ENCODE assay signal across 14 mouse cellular contexts in the genomic region with DNA sequence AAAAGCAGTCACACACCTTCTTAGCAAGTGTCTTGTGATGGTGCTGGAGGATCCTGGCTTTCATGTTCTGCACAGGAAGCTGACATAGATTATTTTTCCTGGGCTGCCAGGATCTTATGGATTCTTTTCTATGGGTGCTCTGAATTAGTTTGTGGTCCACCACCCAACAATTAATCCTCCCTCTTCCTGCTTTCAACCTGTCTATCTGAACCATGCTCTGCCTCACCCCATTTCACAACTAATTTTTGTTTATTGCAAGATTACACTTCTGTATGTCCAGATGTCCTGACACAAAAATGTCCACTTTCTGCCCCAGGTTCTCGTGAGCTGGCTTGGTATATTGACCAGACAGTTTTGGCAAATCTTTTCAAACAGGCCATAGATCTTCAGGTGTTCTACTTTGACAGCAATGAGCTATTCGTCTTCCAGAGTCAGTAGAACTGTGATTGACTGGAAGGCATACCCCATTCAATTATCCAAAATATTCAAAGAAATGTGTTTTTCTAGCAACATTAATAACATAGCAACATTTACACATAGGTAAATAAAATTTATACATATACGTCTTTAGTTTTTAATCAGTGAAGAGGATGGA. TPM values are rescaled to one million over a fixed set of nuclear protein-coding genes. Genes with fewer than 3 reads are reported as not detected.
"Had no signal": no experiment of that assay in that cellular context is flagged by ENCODE, and none has a peak within 500 bp of the region (broad histone marks: within the 10 kb centered on the region; RNA-seq: fewer than 3 reads in every experiment).

No protein-coding gene starts in this region.

- H3K9ac ChIP-seq: intestine, embryonic 15.5 days; kidney, embryonic 15.5 days; liver, embryonic 13.5 days; liver, postnatal 0 days; midbrain, embryonic 15.5 days had no signal

- H3K4me3 ChIP-seq: intestine, embryonic 15.5 days; kidney, embryonic 15.5 days; left cerebral cortex, adult 2 months; liver, embryonic 13.5 days; midbrain, embryonic 10.5 days; midbrain, embryonic 15.5 days had no signal

- ATAC-seq: intestine, embryonic 15.5 days; liver, postnatal 0 days; midbrain, embryonic 15.5 days had no signal

- H3K36me3 ChIP-seq: intestine, embryonic 15.5 days; kidney, embryonic 15.5 days; liver, embryonic 13.5 days; midbrain, embryonic 10.5 days had no signal

- H3K4me1 ChIP-seq: intestine, embryonic 15.5 days; kidney, embryonic 15.5 days; liver, embryonic 13.5 days; midbrain, embryonic 10.5 days; midbrain, embryonic 15.5 days had no signal

- H3K27me3 ChIP-seq: intestine, embryonic 15.5 days; kidney, embryonic 15.5 days; liver, embryonic 13.5 days; midbrain, embryonic 15.5 days had no signal

- H3K9me3 ChIP-seq: intestine, embryonic 15.5 days had no signal

- H3K27ac ChIP-seq: intestine, embryonic 15.5 days; kidney, embryonic 15.5 days; left cerebral cortex, adult 2 months; liver, embryonic 13.5 days; midbrain, embryonic 10.5 days; midbrain, embryonic 15.5 days had no signal

- DNase-seq: kidney, adult 18-20 months; kidney, postnatal 14 days; liver; liver, embryonic 13.5 days; liver, postnatal 0 days; thymus, adult 18-20 months; thymus, postnatal 14 days had no signal

- H3K4me2 ChIP-seq: intestine, embryonic 15.5 days; kidney, embryonic 15.5 days; liver, embryonic 13.5 days; midbrain, embryonic 15.5 days had no signal

RNA-seq across cellular contexts. Expression of a gene that starts 49.0 kb away (rescaled TPM):
- polyA plus RNA-seq: kidney, embryonic 15.5 days; liver, embryonic 13.5 days; liver, postnatal 0 days; lung, embryonic 16.5 days; midbrain, embryonic 10.5 days; midbrain, embryonic 15.5 days; urinary bladder, adult 2 months had no signal
